Mouse (Mus musculus) heart, adult 2 months (tissue): Measurements from ENCODE around the gene Safb. TPM values are rescaled to one million over a fixed set of nuclear protein-coding genes. Genes with fewer than 3 reads are reported as not detected.
"Not testable (repeated sequence)": the region's sequence is repeated elsewhere in the genome, so short reads cannot be mapped to it uniquely, and the experiment has no call there.

Experiments
- DNase-seq, 2 experiments: peaks; one replicate each; pipeline ENCODE4 v3.0.0; 2021
- H3K27ac ChIP-seq: fragments of 200-600 bp; 2 replicates; pipeline ENCODE4 v1.8.1; 2022
- H3K27me3 ChIP-seq: fragments of 200-500 bp; 2 replicates; pipeline ENCODE4 v1.6.1; 2012; ENCODE audit warnings: mild to moderate bottlenecking, low read length, inconsistent platforms, mixed read lengths; ENCODE audit not compliant: control insufficient read depth, insufficient read depth
- H3K36me3 ChIP-seq: fragments of 200-500 bp; 2 replicates; pipeline ENCODE4 v1.6.1; 2012; ENCODE audit warnings: low read length, inconsistent platforms; ENCODE audit not compliant: control insufficient read depth, insufficient read depth
- H3K4me1 ChIP-seq: fragments of 200-500 bp; 2 replicates; pipeline ENCODE4 v1.6.1; 2011; ENCODE audit warnings: low read length; ENCODE audit not compliant: control insufficient read depth, insufficient read depth
- H3K4me3 ChIP-seq: fragments of 200-600 bp; 2 replicates; pipeline ENCODE4 v1.8.1; 2022
- H3K79me2 ChIP-seq: fragments of 200-500 bp; replicated peaks from 2 replicates; pipeline ENCODE4 v1.6.1; 2012; ENCODE audit warnings: mild to moderate bottlenecking, inconsistent platforms, low read length, moderate library complexity, mixed read lengths; ENCODE audit not compliant: control insufficient read depth, insufficient read depth
- H3K9ac ChIP-seq: fragments of 200-500 bp; 2 replicates; pipeline ENCODE4 v1.6.1; 2012; ENCODE audit warnings: low read depth, mild to moderate bottlenecking, control low read depth, inconsistent platforms, low read length, mixed read lengths
- CTCF ChIP-seq: fragments of 200-600 bp; IDR thresholded peaks from 2 replicates; pipeline ENCODE4 v1.8.1; 2022; ENCODE audit warnings: antibody characterized with exemption, mild to moderate bottlenecking, moderate library complexity
- EP300 ChIP-seq: fragments of 200-500 bp; IDR thresholded peaks from 2 replicates; pipeline ENCODE4 v1.6.1; 2011; ENCODE audit warnings: low read depth, low read length, control low read depth; ENCODE audit not compliant: insufficient read depth
- POLR2A ChIP-seq: fragments of 200-500 bp; IDR thresholded peaks from 2 replicates; pipeline ENCODE4 v1.6.1; 2011; ENCODE audit warnings: mild to moderate bottlenecking, low read depth, low read length, control low read depth; ENCODE audit not compliant: insufficient read depth
- WGBS: fragments of 180-500 bp; shearing (Covaris S2); methylation state at CpG from one replicate; pipeline ENCODE4 v1.1.7; 2018; 5-methylcytosine and 5-hydroxymethylcytosine counted together
- intact Hi-C: fragments of 180-260 bp; cut with DNase I; formaldehyde crosslinking; loops from one replicate; pipeline ENCODE4 v1.15.1; 2025
- polyA plus RNA-seq: library from polyadenylated mRNA; depleted of rRNA; stranded (reverse); fragments of >200 nt; gene quantifications from 2 replicates; pipeline ENCODE4 v1.2.3, GENCODE M21; 2012
- total RNA-seq, 2 experiments: library from RNA; stranded (reverse); gene quantifications; 2 replicates each; pipeline ENCODE4 v1.2.3; 2021

Safb gene
- total and polyA plus RNA-seq, 3 experiments, result 57.5 to 69.1 (median 61.3) TPM

DNA sequence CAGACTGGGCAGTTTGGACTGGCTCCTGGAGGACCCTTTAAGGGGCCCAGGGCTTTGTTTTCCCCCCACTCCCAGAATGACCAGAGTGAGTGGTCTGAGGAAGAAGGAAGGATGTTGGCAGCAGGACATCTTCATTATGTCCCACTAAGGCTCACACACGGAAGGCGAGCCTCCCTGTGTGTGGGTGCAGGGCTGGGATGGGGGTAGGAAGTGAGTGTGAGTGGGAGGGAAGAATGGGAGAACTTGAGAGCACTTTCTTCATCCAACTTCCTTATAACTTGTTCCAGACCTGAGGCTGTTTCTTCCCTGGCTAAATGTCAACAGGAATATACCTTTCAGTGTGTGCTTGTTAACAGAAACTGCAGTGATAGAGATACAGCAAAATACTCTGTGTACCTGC lies 26.7 kb downstream of the Safb start:
- 69% methylated on average over 2 of the region's 2 CpGs for WGBS
- peaks cover 11% of the 10 kb centered on the region for H3K4me1 ChIP-seq
- H3K36me3 ChIP-seq, result no peaks in the 10 kb centered on the region
- no peak overlapping the region for H3K4me3 ChIP-seq
- no peak for DNase-seq
- TF ChIP-seq CTCF (no peak), POLR2A (no peak), EP300 (no peak)
- H3K27ac ChIP-seq, result no peak overlapping the region
- H3K27me3 ChIP-seq, result no peaks in the 10 kb centered on the region
- no peak overlapping the region for H3K9ac ChIP-seq
- no peaks in the 10 kb centered on the region for H3K79me2 ChIP-seq
- intact Hi-C loops, result loop anchor here (5.0 to 10.0 kb wide), 4 partner anchors 106 to 899 kb away; partner anchors contain the start of genes Ndufa11, Pot1b, Pspn and Sh3gl1

DNA sequence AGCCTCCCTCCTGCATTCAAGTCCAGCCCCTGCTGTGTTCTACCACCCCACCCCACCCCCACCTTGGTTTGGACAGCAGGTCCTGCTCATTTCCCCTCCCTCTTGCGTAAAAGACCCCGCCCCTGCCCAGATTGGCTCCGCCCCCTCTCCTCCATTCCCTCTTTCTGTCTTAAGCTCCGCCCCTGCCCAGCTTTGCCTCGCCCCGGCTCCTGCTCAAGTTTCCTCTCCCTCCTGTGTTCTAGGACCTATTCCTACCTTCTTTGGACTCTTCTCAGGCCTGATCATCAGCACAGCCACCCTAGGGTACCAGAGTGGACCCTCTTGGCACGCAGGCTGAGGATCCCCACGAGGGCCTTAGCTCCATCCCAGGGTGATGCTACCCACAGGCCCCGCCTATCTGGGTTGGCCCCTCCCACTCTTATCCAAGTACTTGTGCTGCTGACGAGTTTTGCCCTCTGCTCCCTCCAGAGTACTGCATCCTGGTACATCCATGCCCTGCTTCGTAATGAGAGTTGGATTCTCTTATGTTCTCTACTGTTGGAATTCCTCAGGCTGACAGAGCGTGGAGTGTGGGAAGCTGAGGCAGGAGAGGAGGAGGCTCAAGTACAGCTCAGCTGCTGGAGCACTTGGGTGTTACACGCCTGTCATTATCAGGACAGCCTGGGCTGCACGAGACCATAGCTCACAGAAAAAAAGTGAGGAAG lies 27.4 kb downstream of the Safb start:
- 25% methylated on average over 14 of the region's 14 CpGs for WGBS
- TF ChIP-seq POLR2A, result no peak
- no peak for TF ChIP-seq CTCF
- TF ChIP-seq EP300, result no peak
- Histone ChIP-seq H3K27me3 (no peaks in the 10 kb centered on the region), H3K27ac (no peak overlapping the region), H3K79me2 (no peaks in the 10 kb centered on the region), H3K4me3 (no peak overlapping the region), H3K4me1 (peaks cover 11% of the 10 kb centered on the region), H3K9ac (no peak overlapping the region), H3K36me3 (no peaks in the 10 kb centered on the region)
- DNase-seq, result no peak
- intact Hi-C loops, result loop anchor here (5.0 to 10.0 kb wide), 4 partner anchors 105 to 900 kb away; partner anchors contain the start of genes Ndufa11, Pot1b, Pspn and Sh3gl1

DNA sequence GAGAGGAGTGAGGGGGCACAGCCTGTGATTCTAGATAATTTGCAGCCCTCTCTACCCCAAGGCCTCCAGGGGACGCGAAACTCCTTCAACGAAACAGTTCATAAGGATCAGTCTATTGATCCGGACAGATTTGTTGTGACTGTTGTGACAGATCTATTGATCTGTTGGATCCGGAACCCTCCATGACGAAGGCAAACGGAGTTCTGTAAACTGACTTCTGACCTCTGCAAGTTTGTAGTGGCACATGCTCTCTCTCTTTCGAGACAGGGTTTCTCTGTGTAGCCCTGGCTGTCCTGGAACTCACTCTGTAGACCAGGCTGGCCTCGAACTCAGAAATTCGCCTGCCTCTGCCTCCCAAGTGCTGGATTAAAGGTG lies 27.9 kb downstream of the Safb start:
- intact Hi-C loops, result loop anchor here (5.0 to 10.0 kb wide), 4 partner anchors 105 to 900 kb away; partner anchors contain the start of genes Ndufa11, Pot1b, Pspn and Sh3gl1

DNA sequence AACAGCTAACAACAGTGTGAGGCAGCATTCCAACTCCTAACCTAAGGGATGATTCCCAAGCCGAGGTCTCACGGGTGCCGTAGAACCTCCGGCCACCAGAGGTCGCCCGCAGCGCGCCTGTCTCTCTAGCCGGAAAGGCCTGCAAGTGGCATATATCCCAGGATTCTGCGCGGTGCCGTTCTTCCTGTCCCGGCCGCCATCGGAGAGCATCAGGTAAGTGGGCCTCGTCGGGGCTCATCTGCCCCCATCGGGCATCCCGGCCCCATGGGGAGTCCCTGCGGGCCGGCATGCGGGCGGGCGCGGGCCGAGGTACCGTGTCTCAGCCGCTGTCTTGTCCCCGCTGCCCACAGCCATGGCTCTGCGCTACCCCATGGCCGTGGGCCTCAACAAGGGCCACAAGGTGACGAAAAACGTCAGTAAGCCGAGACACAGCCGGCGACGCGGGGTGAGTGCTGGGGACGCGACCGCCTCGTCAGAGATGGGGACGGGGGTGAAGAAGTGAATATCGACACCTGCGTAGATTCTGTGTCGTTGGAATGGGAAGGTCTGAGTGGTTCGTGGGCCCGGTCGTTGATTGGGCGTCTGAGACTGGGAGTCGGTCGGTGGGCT lies 28.7 kb downstream of the Safb start, which contains the start of gene Rpl36:
TSS of gene Rpl36 (plus strand) at position 181 of the 609 bp plus-strand sequence.
- H3K36me3 ChIP-seq, result no peaks in the 10 kb centered on the region
- DNase-seq, result peak; percentile 94 to 97
- TF ChIP-seq POLR2A, result peak; percentile 91
- TF ChIP-seq EP300, result peak; percentile 74; the same call in 1 of the 2 replicates
- no peak; the same call in 1 of the 2 replicates for TF ChIP-seq CTCF
- peak within 1 kb of the TSS; percentile 87 for H3K9ac ChIP-seq
- H3K27ac ChIP-seq, result peak within 1 kb of the TSS; percentile 84
- H3K79me2 ChIP-seq, result no peaks in the 10 kb centered on the region
- H3K27me3 ChIP-seq, result no peaks in the 10 kb centered on the region
- under 1% methylated on average over 52 of the region's 52 CpGs for WGBS
- intact Hi-C loops, result loop anchor here (1.0 to 10.0 kb wide), 5 partner anchors 55 to 901 kb away; partner anchors contain the start of genes Ndufa11, Pot1b, Pspn and Sh3gl1
- peak within 1 kb of the TSS; percentile 88 for H3K4me3 ChIP-seq
- peaks cover 11% of the 10 kb centered on the region for H3K4me1 ChIP-seq

More for the DNA sequence above, 27.9 kb downstream of the Safb start:
- H3K4me3 ChIP-seq, DNase-seq, H3K36me3 ChIP-seq, H3K9ac ChIP-seq, H3K27me3 ChIP-seq, H3K27ac ChIP-seq, H3K79me2 ChIP-seq: not testable (repeated sequence)
- peaks cover 11% of the 10 kb centered on the region for H3K4me1 ChIP-seq
- 79% methylated on average over 10 of the region's 10 CpGs for WGBS

DNA sequence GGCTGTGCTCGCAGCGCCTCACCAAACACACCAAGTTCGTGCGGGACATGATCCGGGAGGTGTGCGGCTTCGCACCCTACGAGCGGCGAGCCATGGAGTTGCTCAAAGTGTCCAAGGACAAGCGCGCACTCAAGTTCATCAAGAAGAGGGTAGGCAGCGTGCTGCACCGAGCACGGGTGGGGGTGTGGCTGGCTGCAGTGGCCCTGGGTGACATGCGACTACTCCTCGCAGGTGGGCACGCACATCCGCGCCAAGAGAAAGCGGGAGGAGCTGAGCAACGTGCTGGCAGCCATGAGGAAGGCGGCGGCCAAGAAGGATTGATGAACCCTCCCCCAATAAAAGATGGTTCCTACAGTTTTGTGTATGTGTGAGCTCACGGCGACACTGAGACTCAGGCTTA lies 29.3 kb downstream of the Safb start:
- not testable (repeated sequence) for H3K79me2 ChIP-seq, H3K4me1 ChIP-seq, H3K36me3 ChIP-seq, H3K27me3 ChIP-seq
- H3K9ac ChIP-seq, result peak overlapping the region; percentile 87
- intact Hi-C loops, result loop anchor here (1.0 to 10.0 kb wide), 5 partner anchors 54 to 902 kb away; partner anchors contain the start of genes Ndufa11, Pot1b, Pspn and Sh3gl1
- DNase-seq, result peak in 1 of 2 experiments; percentile 40
- peak overlapping the region; percentile 84 for H3K27ac ChIP-seq
- peak overlapping the region; percentile 88 for H3K4me3 ChIP-seq
- WGBS, result under 1% methylated on average over 26 of the region's 26 CpGs
